Mouse (Mus musculus) fibroblast of lung, adult 2 months (primary cell): ENCODE results near the gene Bcl2.
"Not testable (repeated sequence)": the region's sequence is repeated elsewhere in the genome, so short reads cannot be mapped to it uniquely, and the experiment has no call there.

ENCODE experiments used
- DNase-seq: peaks from one replicate; pipeline ENCODE4 v3.0.0-alpha.2; 2011; ENCODE audit warnings: low read depth

Gene Bcl2

GRCm38 (mm10) chr1:106559116-106559605 lies 154.9 kb downstream of the Bcl2 start:
- DNase-seq, result no peak

GRCm38 (mm10) chr1:106555498-106556168 lies 158.4 kb downstream of the Bcl2 start:
- DNase-seq, result no peak

- no peak for DNase-seq
Measured at GRCm38 (mm10) chr1:106553846-106554802, 159.9 kb downstream of the Bcl2 start.

GRCm38 (mm10) chr1:106552856-106553255 lies 161.2 kb downstream of the Bcl2 start:
- DNase-seq, result no peak

- no peak for DNase-seq
Measured at GRCm38 (mm10) chr1:106550580-106550979, 163.5 kb downstream of the Bcl2 start.

GRCm38 (mm10) chr1:106549025-106549424 lies 165.0 kb downstream of the Bcl2 start:
- no peak for DNase-seq

GRCm38 (mm10) chr1:106544817-106545612 lies 169.1 kb downstream of the Bcl2 start:
- no peak for DNase-seq

- DNase-seq, result no peak
Measured at GRCm38 (mm10) chr1:106542731-106543130, 171.3 kb downstream of the Bcl2 start.

GRCm38 (mm10) chr1:106541851-106542250 lies 172.2 kb downstream of the Bcl2 start:
- no peak for DNase-seq

GRCm38 (mm10) chr1:106540130-106540529 lies 173.9 kb downstream of the Bcl2 start:
- no peak for DNase-seq

GRCm38 (mm10) chr1:106539029-106539428 lies 175.0 kb downstream of the Bcl2 start:
- no peak for DNase-seq

GRCm38 (mm10) chr1:106534835-106535234 lies 179.2 kb downstream of the Bcl2 start:
- DNase-seq, result not testable (repeated sequence)

- no peak for DNase-seq
Measured at GRCm38 (mm10) chr1:106529570-106529969, 184.5 kb downstream of the Bcl2 start.

GRCm38 (mm10) chr1:106527537-106527936 lies 186.5 kb downstream of the Bcl2 start:
- DNase-seq, result no peak

GRCm38 (mm10) chr1:106526751-106527150 lies 187.3 kb downstream of the Bcl2 start:
- DNase-seq, result peak; percentile 40

GRCm38 (mm10) chr1:106526112-106526511 lies 188.0 kb downstream of the Bcl2 start:
- DNase-seq, result no peak

- no peak for DNase-seq
Measured at GRCm38 (mm10) chr1:106523741-106524140, 190.3 kb downstream of the Bcl2 start.

GRCm38 (mm10) chr1:106523009-106523408 lies 191.1 kb downstream of the Bcl2 start:
- no peak for DNase-seq

GRCm38 (mm10) chr1:106517591-106518177 lies 196.4 kb downstream of the Bcl2 start:
- no peak for DNase-seq

GRCm38 (mm10) chr1:106517099-106517498 lies 197.0 kb downstream of the Bcl2 start:
- no peak for DNase-seq

GRCm38 (mm10) chr1:106515611-106516010 lies 198.5 kb downstream of the Bcl2 start:
- DNase-seq, result no peak
